Mouse (Mus musculus) thymus, postnatal 0 days (tissue): ENCODE measurements around the gene Mcam. TPM values are rescaled to one million over a fixed set of nuclear protein-coding genes. Genes with fewer than 3 reads are reported as not detected.
"Not testable (repeated sequence)": the region's sequence is repeated elsewhere in the genome, so short reads cannot be mapped to it uniquely, and the experiment has no call there.

Experiments used
- DNase-seq: peaks from one replicate; pipeline ENCODE4 v3.0.0-alpha.2; 2015; ENCODE audit warnings: low spot score
- polyA plus RNA-seq: library from polyadenylated mRNA; unstranded; fragments of >200 nt; fragmentation: Nextera tagmentation; extraction: Ambion mirVana; gene quantifications from 2 replicates; pipeline ENCODE4 v1.2.1, GENCODE M21; 2015

The Mcam gene
- polyA plus RNA-seq, 1 experiment from 2014 or later = 6.9 TPM

DNA sequence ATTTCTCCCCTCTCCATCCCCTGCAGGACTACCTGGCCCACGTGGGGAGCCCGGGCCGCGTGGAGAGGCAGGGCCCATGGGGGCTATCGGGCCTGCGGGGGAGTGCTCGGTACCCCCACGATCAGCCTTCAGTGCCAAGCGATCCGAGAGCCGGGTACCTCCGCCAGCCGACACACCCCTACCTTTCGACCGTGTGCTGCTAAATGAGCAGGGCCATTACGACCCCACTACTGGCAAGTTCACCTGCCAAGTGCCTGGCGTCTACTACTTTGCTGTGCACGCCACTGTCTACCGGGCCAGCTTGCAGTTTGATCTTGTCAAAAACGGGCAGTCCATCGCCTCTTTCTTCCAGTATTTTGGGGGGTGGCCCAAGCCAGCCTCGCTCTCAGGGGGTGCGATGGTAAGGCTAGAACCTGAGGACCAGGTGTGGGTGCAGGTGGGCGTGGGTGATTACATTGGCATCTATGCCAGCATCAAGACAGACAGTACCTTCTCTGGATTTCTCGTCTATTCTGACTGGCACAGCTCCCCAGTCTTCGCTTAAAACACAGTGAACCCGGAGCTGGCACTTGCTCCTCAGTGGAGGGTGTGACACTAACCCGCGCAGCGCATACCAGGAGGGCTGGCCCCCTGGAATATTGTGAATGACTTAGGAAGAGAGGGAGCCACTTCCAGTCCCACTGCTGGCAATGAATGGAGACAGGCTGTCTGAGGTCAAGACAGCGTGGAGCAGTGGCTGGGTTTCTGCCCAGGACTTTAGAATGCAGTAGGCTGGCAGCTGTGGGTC, 25.8 kb upstream of the Mcam start:
- no peak for DNase-seq

GRCm38 (mm10) chr9:44109360-44110095, 24.7 kb upstream of the Mcam start:
- peak; percentile 79 for DNase-seq

DNA sequence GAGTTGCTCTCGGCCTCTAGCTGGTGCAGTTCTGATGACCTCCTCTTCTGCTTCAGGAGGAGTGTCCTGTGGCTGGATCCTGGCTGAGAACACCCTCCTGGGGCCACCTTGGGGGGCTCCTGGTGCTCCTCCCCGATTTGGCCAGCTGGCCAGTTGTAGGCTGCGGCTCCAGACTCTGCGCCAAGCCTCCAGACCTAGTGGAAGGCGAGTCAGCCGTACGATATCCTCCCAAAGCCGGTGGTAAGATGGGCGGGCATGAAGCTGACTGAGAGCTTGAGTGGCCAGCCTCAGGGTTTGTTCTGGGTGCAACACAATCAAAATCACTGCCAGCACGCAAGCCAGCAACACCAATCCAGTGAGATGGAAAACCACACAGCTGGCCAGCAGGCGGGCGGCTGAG, 22.4 kb upstream of the Mcam start:
- not testable (repeated sequence) for DNase-seq

GRCm38 (mm10) chr9:44113105-44113789, 21.0 kb upstream of the Mcam start, which contains the start of the genes Gm49380 and Rnf26:
TSS of gene Gm49380 (minus strand) at chr9:44113500.
TSS of gene Rnf26 (minus strand) at chr9:44113517.
- DNase-seq = peak; percentile 97

- DNase-seq = no peak
Measured at GRCm38 (mm10) chr9:44114453-44114852, 19.8 kb upstream of the Mcam start.

GRCm38 (mm10) chr9:44115599-44115998, 18.7 kb upstream of the Mcam start:
- DNase-seq = peak; percentile 47

DNA sequence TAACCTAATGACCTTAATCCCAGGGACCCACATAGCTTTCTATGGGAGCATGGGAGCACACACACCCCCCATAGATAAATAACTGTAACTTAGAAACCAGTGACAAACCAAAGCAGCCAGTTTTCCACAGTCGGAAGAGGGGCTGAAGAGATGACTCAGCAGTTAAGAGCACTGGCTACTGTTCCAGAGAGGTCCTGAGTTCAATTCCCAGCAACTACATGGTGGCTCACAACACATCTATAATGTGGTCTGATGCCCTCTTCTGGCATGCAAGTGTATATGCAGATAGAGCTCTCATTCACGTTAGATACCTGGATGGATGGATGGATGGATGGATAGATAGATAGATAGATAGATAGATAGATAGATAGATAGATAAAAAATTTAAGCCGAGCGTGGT, 18.1 kb upstream of the Mcam start:
- DNase-seq = no peak

DNA sequence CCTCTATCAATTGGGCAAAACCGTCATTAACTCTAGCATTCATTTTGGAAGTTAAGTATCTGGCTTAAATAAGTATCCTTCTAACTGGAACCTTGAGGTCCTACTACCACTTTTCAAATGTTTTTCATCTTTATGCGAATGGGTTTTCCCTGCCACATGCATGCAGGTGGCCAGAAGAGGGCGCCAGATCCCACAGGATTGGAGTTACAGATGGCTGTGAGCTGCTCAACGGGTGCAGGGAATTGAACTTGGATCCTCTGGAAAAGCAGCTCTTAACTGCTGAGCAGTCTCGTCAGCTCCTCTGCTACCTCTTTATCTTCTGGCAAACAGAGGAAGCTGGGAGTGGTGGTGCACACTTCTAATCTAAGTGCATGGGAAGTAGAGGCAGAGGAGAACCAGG, 15.3 kb upstream of the Mcam start:
- DNase-seq = peak; percentile 62

- no peak for DNase-seq
Measured at GRCm38 (mm10) chr9:44119948-44120465, 14.3 kb upstream of the Mcam start.

- DNase-seq = no peak
Measured at GRCm38 (mm10) chr9:44124317-44124716, 10.0 kb upstream of the Mcam start.

DNA sequence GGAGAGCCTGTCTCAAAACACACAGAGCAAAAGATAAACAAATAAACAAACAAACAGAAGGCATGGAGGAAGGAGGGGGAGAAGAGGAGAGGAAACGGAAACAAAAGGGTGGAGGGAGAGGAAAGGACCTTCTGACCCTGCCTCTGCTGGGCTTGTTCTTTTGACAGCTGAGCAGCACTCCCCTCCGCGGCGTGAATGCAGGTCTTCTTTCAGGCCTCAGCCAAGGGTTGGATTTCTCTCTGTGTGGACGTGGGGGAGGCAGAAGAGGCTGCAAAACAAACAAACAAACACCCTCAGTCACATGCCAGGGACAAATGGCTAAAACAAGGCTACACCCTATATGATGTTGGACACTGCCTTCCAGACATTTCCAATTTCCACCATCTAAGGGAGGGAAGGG, 9.2 kb upstream of the Mcam start:
- DNase-seq = no peak

DNA sequence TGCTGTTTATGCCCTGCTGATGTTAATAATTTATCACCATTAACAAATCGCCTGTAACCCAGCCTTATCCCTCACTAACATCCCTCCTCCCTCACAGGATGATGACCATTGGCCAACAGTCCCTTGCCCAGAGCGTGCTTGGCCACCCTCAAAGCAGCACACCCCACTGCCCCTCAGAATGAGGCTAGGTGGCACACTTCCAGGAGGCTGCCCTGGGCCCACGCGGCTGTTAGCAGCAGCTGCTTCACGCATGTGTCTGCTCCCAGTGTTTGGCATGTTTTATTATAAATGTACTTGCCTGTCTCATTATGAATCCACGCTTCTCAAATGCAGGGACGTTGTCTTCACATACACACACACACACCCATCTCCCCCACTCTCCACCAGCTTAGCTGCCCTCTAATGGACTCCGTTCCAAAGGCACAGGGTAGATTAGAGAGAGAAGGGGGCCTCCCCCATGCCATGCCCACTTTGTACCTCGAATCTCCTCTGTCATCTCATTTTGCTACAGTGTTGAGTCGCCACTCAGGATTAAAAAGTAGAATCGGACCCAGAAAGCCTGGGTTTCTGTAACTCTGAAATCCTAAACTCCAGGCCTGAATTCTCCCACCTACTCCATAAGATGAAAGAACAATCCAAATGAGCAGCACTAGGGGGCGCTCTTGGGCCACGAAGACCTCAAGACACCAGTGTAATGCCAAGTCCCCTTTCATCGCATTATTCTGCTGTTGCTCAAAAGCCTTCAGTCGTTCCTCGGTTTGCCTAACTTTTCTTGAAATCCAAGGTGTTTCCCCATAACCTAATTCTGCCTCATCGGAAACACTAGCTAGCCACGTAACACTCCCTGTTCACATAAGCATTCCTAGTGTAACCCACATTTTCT, 8.5 kb upstream of the Mcam start:
- DNase-seq = peak; percentile 86

GRCm38 (mm10) chr9:44126746-44127145, 7.5 kb upstream of the Mcam start:
- DNase-seq = no peak

DNA sequence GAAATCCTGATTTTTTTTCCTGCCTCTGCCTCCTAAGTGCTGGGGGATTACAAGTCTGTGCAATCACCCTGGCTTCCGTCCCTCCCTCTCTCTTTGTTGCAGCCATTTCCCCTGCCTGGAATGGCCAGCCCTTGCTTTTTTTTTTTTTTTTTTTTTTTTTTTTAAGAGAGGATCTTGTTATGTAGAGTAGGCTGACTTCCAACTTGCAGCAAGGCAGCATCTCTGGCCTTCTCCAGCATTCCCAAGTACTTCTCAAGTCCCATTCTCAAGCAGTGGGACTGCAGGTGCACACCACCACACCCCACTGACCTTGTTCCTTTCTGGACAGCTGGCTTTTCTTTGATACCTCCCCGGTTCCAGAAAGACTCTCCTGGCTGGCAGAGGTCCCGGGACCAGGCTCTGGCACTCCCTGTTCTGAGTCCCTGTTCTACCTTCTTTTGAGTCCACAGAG, 6.9 kb upstream of the Mcam start:
- no peak for DNase-seq

DNA sequence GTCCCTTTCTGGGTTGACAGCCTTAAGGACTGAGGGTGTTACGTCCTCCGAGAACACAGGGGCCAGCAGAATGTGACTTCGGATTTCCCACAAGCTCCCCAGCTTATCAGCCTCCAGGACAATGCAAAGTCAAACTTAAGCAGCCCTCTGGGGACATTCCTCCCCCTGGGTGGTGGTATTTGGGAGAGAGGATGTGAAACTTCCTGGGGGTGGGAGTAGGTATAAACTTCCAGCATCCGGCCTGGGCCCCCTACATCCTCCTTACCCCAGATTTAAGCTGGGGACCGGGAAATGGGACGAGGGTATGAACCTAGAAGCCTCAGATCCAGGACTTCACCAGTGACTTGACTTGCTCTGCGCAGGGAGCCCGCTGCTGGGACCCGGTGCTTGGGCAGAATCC, 4.6 kb upstream of the Mcam start:
- DNase-seq = no peak

GRCm38 (mm10) chr9:44130034-44130433, 4.2 kb upstream of the Mcam start:
- peak; percentile 81 for DNase-seq

DNA sequence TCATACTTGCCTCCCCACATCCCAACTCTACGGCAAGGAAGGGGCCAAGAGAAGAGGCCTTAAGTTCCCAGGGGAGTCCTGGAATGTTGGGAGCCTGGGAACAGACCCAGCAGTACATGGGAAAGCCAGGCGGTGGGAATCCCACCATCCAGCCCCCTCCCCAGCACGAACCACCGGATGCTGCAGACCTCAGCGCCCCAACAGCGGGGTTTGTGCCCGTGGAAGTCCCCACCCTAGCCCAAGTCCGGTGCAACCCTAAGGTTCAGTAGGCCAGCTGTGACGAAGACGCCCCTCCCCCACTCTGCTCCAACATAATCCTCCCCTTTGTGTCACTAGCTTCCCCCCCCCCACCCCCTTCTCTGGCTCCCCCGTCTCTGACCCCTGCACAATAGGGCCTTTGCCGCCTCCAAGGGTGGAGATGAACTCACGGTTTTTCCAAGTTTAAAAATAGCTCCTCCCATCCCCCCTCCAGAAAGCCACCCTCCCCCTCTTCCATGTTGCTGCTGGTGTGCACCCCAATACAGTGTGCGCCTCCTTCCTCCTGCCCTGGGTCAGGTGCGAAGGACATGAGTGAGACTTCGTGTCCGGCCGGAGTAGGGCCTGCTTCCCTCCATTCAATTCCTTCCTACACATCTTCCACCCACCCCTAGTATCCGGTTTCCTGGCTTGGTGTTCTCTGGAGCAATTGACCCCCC, 3.5 kb upstream of the Mcam start:
- peak; percentile 10 for DNase-seq

- no peak for DNase-seq
Measured at GRCm38 (mm10) chr9:44131276-44131590, 3.0 kb upstream of the Mcam start.

GRCm38 (mm10) chr9:44132200-44132599, 2.1 kb upstream of the Mcam start:
- DNase-seq = no peak

GRCm38 (mm10) chr9:44133287-44133686, 982 bp upstream of the Mcam start:
- no peak for DNase-seq
